Mouse (Mus musculus): ENCODE results near the gene Acox3. TPM values are rescaled to one million over a fixed set of nuclear protein-coding genes. Genes with fewer than 3 reads are reported as not detected.

Gene Acox3
- polyA plus RNA-seq, 1 experiment from 2014 or later, result 11.4 TPM

DNA sequence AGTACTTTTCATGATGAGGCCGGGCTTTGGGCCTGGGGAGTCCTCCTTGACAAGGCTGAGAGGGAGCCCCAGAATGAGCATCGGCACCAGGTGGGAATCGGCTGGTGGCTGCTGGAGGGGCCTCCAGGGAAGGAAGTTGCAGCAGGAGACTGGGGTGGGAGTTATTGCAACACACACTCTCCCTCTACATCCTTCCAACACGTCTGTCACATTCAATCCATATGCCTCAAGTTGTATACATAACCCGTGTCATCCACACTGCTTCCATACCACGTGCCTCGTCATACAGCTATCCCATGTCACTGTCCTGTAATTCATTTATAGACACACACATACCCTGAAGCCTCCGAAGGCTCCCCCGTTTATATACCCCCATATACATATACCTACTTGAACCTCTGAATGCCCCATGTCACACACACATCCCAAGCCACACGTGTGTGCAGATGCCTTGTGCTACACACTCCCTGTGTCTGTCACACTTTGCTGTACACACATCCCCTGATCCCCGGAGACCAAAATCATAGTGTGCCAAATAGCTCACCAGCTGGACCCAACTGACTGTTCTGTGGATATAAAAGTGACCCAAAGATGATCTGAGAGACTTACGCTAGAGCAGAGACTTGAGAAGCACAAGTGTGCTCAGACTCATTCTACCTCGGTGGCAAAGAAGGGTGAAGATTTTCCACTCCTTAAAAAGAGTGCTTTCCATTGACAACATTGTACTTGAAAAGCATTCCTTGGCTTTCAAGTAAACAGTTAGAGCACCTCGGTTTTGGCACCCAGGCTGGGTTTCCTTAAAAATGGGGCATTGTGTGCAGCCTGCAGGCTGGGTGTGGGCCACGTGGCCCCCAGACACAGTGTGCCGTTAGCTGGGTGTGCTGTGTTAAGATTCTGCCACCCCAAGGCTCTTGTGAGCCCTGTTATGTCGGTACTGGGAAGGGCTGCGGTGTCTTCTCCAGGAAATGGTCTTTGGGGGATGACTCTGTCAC, 13.6 kb downstream of the Acox3 start:
- no peak overlapping the region for H3K4me3 ChIP-seq (ENCODE audit: low read depth, low read length)
- 71% methylated on average over 18 of the region's 18 CpGs for WGBS (ENCODE audit: insufficient replicate concordance)
- 0 out of 2 replicates have a peak, but pooled peaks cover 3% of the 10 kb centered on the region for H3K4me1 ChIP-seq (ENCODE audit: control insufficient read depth, insufficient read depth, low read length)
- H3K9ac ChIP-seq (ENCODE audit: low read depth, low read length), result no peak overlapping the region
- no peak overlapping the region for H3K27ac ChIP-seq (ENCODE audit: low read depth, low read length)
- ATAC-seq (replicated peaks; ENCODE audit: insufficient number of reproducible peaks, low FRiP score, low TSS enrichment), result no peak
- H3K36me3 ChIP-seq (ENCODE audit: control insufficient read depth, insufficient read depth, low read length), result peaks cover 11% of the 10 kb centered on the region
- H3K9me3 ChIP-seq (replicated peaks; ENCODE audit: control insufficient read depth, low read length), result no peaks in the 10 kb centered on the region; the same call in 1 of the 2 replicates
- peaks cover 4% of the 10 kb centered on the region; the same call in 1 of the 2 replicates for H3K27me3 ChIP-seq (ENCODE audit: control insufficient read depth, insufficient read depth, low read length)
- no peak overlapping the region for H3K4me2 ChIP-seq

DNA sequence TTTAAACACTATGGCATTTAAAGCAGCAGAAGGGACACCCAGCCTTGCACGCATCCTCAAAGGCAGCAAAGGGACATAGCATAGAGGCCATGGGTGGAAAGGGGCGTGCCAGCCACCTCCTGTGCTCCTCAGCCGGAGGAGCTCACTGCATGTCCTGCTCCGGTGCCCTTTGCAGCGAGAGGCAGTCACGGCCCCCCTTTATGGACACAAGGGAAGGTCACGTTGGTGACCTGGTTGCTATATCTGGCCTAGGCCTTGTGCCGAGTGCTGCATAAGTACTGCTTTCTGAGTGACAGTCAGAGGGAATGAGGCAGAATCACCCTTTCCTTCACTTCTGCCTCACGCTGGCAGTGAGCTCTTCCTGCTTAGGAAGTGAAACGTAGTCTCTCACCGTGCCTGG, 17.4 kb downstream of the Acox3 start:
- WGBS (ENCODE audit: insufficient replicate concordance), result 67% methylated on average over 11 of the region's 11 CpGs
- H3K36me3 ChIP-seq (ENCODE audit: control insufficient read depth, insufficient read depth, low read length), result peaks cover 7% of the 10 kb centered on the region
- H3K4me2 ChIP-seq, result no peak overlapping the region
- no peak overlapping the region for H3K27ac ChIP-seq (ENCODE audit: low read depth, low read length)
- H3K27me3 ChIP-seq (ENCODE audit: control insufficient read depth, insufficient read depth, low read length), result peaks cover 4% of the 10 kb centered on the region
- H3K9me3 ChIP-seq (replicated peaks; ENCODE audit: control insufficient read depth, low read length), result no peaks in the 10 kb centered on the region
- 0 out of 2 replicates have a peak, but pooled peaks cover 3% of the 10 kb centered on the region for H3K4me1 ChIP-seq (ENCODE audit: control insufficient read depth, insufficient read depth, low read length)
- H3K4me3 ChIP-seq (ENCODE audit: low read depth, low read length), result no peak overlapping the region
- H3K9ac ChIP-seq (ENCODE audit: low read depth, low read length), result no peak overlapping the region
- no peak for ATAC-seq (replicated peaks; ENCODE audit: insufficient number of reproducible peaks, low FRiP score, low TSS enrichment)

- Histone ChIP-seq H3K4me1 (ENCODE audit: control insufficient read depth, insufficient read depth, low read length) (0 out of 2 replicates have a peak, but pooled peaks cover 3% of the 10 kb centered on the region), H3K9ac (ENCODE audit: low read depth, low read length) (no peak overlapping the region), H3K4me2 (no peak overlapping the region), H3K4me3 (ENCODE audit: low read depth, low read length) (no peak overlapping the region), H3K9me3 (replicated peaks; ENCODE audit: control insufficient read depth, low read length) (no peaks in the 10 kb centered on the region), H3K27me3 (ENCODE audit: control insufficient read depth, insufficient read depth, low read length) (peaks cover 4% of the 10 kb centered on the region), H3K36me3 (ENCODE audit: control insufficient read depth, insufficient read depth, low read length) (peaks cover 7% of the 10 kb centered on the region), H3K27ac (ENCODE audit: low read depth, low read length) (no peak overlapping the region)
- ATAC-seq (replicated peaks; ENCODE audit: insufficient number of reproducible peaks, low FRiP score, low TSS enrichment), result no peak
- WGBS (ENCODE audit: insufficient replicate concordance), result 83% methylated on average over 8 of the region's 8 CpGs
Observed at GRCm38 (mm10) chr5:35601526-35601925, 18.7 kb downstream of the Acox3 start.

- no peak overlapping the region for H3K27ac ChIP-seq (ENCODE audit: low read depth, low read length)
- no peak overlapping the region for H3K4me3 ChIP-seq (ENCODE audit: low read depth, low read length)
- H3K4me2 ChIP-seq, result no peak overlapping the region
- H3K36me3 ChIP-seq (ENCODE audit: control insufficient read depth, insufficient read depth, low read length), result no peaks in the 10 kb centered on the region
- no peaks in the 10 kb centered on the region for H3K9me3 ChIP-seq (replicated peaks; ENCODE audit: control insufficient read depth, low read length)
- WGBS (ENCODE audit: insufficient replicate concordance), result 77% methylated on average over 7 of the region's 7 CpGs
- H3K27me3 ChIP-seq (ENCODE audit: control insufficient read depth, insufficient read depth, low read length), result no peaks in the 10 kb centered on the region; the same call in 1 of the 2 replicates
- no peak overlapping the region for H3K9ac ChIP-seq (ENCODE audit: low read depth, low read length)
- peaks cover 17% of the 10 kb centered on the region for H3K4me1 ChIP-seq (ENCODE audit: control insufficient read depth, insufficient read depth, low read length)
- ATAC-seq (replicated peaks; ENCODE audit: insufficient number of reproducible peaks, low FRiP score, low TSS enrichment), result no peak
Observed at GRCm38 (mm10) chr5:35605355-35605754, 22.5 kb downstream of the Acox3 start.

- no peak overlapping the region for H3K4me2 ChIP-seq
- no peak overlapping the region for H3K4me3 ChIP-seq (ENCODE audit: low read depth, low read length)
- peaks cover 17% of the 10 kb centered on the region for H3K4me1 ChIP-seq (ENCODE audit: control insufficient read depth, insufficient read depth, low read length)
- no peaks in the 10 kb centered on the region for H3K9me3 ChIP-seq (replicated peaks; ENCODE audit: control insufficient read depth, low read length)
- WGBS (ENCODE audit: insufficient replicate concordance), result 77% methylated on average over 7 of the region's 7 CpGs
- H3K9ac ChIP-seq (ENCODE audit: low read depth, low read length), result no peak overlapping the region
- H3K36me3 ChIP-seq (ENCODE audit: control insufficient read depth, insufficient read depth, low read length), result no peaks in the 10 kb centered on the region; the same call in none of the 2 replicates
- peaks cover 2% of the 10 kb centered on the region; the same call in 1 of the 2 replicates for H3K27me3 ChIP-seq (ENCODE audit: control insufficient read depth, insufficient read depth, low read length)
- H3K27ac ChIP-seq (ENCODE audit: low read depth, low read length), result no peak overlapping the region
- ATAC-seq (replicated peaks; ENCODE audit: insufficient number of reproducible peaks, low FRiP score, low TSS enrichment), result no peak
Observed at GRCm38 (mm10) chr5:35606800-35607199, 24.0 kb downstream of the Acox3 start.

- Histone ChIP-seq H3K27ac (ENCODE audit: low read depth, low read length) (no peak overlapping the region), H3K4me1 (ENCODE audit: control insufficient read depth, insufficient read depth, low read length) (peaks cover 17% of the 10 kb centered on the region), H3K27me3 (ENCODE audit: control insufficient read depth, insufficient read depth, low read length) (peaks cover 2% of the 10 kb centered on the region; the same call in 1 of the 2 replicates), H3K9ac (ENCODE audit: low read depth, low read length) (no peak overlapping the region), H3K4me2 (no peak overlapping the region), H3K4me3 (ENCODE audit: low read depth, low read length) (no peak overlapping the region), H3K9me3 (replicated peaks; ENCODE audit: control insufficient read depth, low read length) (no peaks in the 10 kb centered on the region), H3K36me3 (ENCODE audit: control insufficient read depth, insufficient read depth, low read length) (no peaks in the 10 kb centered on the region; the same call in none of the 2 replicates)
- 0 out of 2 replicates have a peak, but pooled peaks have one; percentile 16 for ATAC-seq (replicated peaks; ENCODE audit: insufficient number of reproducible peaks, low FRiP score, low TSS enrichment)
- 66% methylated on average over 7 of the region's 7 CpGs for WGBS (ENCODE audit: insufficient replicate concordance)
Observed at GRCm38 (mm10) chr5:35607784-35608183, 24.9 kb downstream of the Acox3 start.

DNA sequence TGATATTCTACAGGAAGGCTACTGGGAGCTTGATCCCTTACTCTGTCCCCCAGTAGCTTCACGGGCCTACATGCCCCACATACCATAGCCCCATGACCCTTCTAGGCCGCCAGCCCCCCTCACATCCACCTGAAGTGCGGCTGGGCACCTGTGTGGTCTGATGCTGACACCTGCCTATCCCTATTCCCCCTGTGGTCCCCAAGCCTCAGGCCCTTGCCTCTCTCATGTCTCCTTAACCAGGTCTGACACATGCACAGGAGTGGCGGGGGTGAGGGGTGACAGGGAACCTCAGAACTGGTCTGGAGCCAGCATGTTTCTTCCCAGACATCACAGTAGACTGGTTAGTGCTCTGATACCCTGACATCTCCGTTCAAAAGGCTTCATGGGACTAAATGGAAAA, 25.7 kb downstream of the Acox3 start:
- no peak for ATAC-seq (replicated peaks; ENCODE audit: insufficient number of reproducible peaks, low FRiP score, low TSS enrichment)

GRCm38 (mm10) chr5:35609381-35609780, 26.5 kb downstream of the Acox3 start:
- H3K9ac ChIP-seq (ENCODE audit: low read depth, low read length), result no peak overlapping the region
- no peaks in the 10 kb centered on the region; the same call in none of the 2 replicates for H3K36me3 ChIP-seq (ENCODE audit: control insufficient read depth, insufficient read depth, low read length)
- peaks cover 2% of the 10 kb centered on the region; the same call in 1 of the 2 replicates for H3K27me3 ChIP-seq (ENCODE audit: control insufficient read depth, insufficient read depth, low read length)
- no peak overlapping the region for H3K4me3 ChIP-seq (ENCODE audit: low read depth, low read length)
- H3K4me2 ChIP-seq, result no peak overlapping the region
- H3K4me1 ChIP-seq (ENCODE audit: control insufficient read depth, insufficient read depth, low read length), result peaks cover 17% of the 10 kb centered on the region
- H3K9me3 ChIP-seq (replicated peaks; ENCODE audit: control insufficient read depth, low read length), result no peaks in the 10 kb centered on the region
- H3K27ac ChIP-seq (ENCODE audit: low read depth, low read length), result no peak overlapping the region
- WGBS (ENCODE audit: insufficient replicate concordance), result 43% methylated on average over 12 of the region's 12 CpGs
- ATAC-seq (replicated peaks; ENCODE audit: insufficient number of reproducible peaks, low FRiP score, low TSS enrichment), result no peak

More for the DNA sequence above, 25.7 kb downstream of the Acox3 start:
- Histone ChIP-seq H3K9me3 (replicated peaks; ENCODE audit: control insufficient read depth, low read length) (no peaks in the 10 kb centered on the region), H3K36me3 (ENCODE audit: control insufficient read depth, insufficient read depth, low read length) (no peaks in the 10 kb centered on the region; the same call in none of the 2 replicates), H3K4me1 (ENCODE audit: control insufficient read depth, insufficient read depth, low read length) (peaks cover 17% of the 10 kb centered on the region), H3K4me2 (no peak overlapping the region), H3K4me3 (ENCODE audit: low read depth, low read length) (no peak overlapping the region), H3K27me3 (ENCODE audit: control insufficient read depth, insufficient read depth, low read length) (peaks cover 2% of the 10 kb centered on the region; the same call in 1 of the 2 replicates), H3K9ac (ENCODE audit: low read depth, low read length) (no peak overlapping the region), H3K27ac (ENCODE audit: low read depth, low read length) (no peak overlapping the region)
- WGBS (ENCODE audit: insufficient replicate concordance), result 79% methylated on average over 5 of the region's 5 CpGs

All from heart, embryonic 11.5 days (tissue).